Mouse (Mus musculus) G1E (cell line): ENCODE data around the gene Col9a3.

Source experiments
- CTCF ChIP-seq: IDR thresholded peaks from 2 replicates; pipeline ENCODE4 v1.5.1; 2012; ENCODE audit warnings: low read depth, low read length, inconsistent platforms, mixed read lengths
- TAL1 ChIP-seq: conservative IDR thresholded peaks from 2 replicates; pipeline ENCODE4 v1.6.1; 2012; ENCODE audit warnings: low read depth, low read length, inconsistent platforms, mixed read lengths

- TF ChIP-seq CTCF (no peak), TAL1 (no peak)
Observed at GRCm38 (mm10) chr2:180597490-180597889, at the start of gene Col9a3.
